Mouse (Mus musculus) T-cell, adult 2 months (primary cell): Measurements from ENCODE around the gene Gm20929.
"Not testable (repeated sequence)": the region's sequence is repeated elsewhere in the genome, so short reads cannot be mapped to it uniquely, and the experiment has no call there.

Experiments
- DNase-seq: peaks from one replicate; pipeline ENCODE4 v3.0.0; 2022; ENCODE audit warnings: low spot score

Gm20929 gene

GRCm38 (mm10) chrY:53843649-53844048 lies at the start of gene Gm20929:
Gene Gm20929, plus strand, starts transcription at chrY:53843949.
- DNase-seq = not testable (repeated sequence)
